Mouse (Mus musculus) fat pad, adult 2 months (tissue): ENCODE results near the gene 1700013G24Rik.
"Not testable (repeated sequence)": the region's sequence is repeated elsewhere in the genome, so short reads cannot be mapped to it uniquely, and the experiment has no call there.

Experiments used
- DNase-seq: peaks from one replicate; pipeline ENCODE4 v3.0.0-alpha.2; 2011; ENCODE audit warnings: low read depth, low spot score; ENCODE audit errors: extremely low read depth

1700013G24Rik gene

DNA sequence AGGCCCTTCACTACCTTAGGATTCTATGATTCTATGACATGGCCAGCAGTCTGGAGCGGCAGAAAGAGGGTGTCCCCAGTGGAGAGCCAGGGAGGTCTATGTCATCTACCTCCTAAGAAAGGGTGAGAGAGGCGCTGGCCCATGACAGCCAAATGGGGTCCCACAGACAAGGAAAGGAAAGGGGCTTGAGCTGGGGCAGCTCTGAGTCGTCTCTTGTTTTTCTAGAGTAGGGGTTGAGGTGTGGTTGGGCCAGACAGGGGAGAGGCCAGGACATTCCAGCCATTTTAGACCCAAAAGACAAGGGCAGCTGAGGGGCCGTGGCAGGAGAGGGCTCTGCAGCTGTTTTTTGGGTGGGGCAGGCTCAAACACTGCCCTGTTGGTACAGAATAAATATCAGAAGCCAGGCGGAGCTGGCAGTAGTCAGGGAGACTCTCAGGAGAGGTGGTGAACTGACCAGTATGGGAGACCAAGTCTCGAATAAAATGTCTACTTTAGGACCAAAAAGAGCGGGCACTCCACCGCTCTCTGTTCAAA is at the start of gene 1700013G24Rik:
Gene 1700013G24Rik, plus strand, starts transcription at position 51 of the 534 bp plus-strand sequence.
- no peak for DNase-seq

DNA sequence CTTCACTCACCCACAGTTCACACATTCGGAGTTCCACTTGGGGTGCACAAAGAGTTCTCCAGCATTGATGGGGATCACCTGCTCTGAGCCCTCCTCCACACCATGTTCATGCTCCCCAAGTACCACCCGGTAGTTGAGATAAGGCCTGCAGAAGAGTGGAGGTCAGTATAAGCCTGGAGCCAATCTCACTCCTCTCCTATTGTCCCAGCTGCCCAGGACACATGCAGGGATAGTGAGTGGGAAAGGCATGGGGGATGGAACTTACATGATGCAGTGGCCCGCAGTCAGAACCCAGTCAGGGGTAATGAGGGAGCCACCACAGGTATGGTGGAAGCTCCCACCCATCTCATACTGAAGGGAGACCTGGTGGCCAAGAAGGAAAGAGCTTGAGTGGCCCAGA is 47.5 kb upstream of the 1700013G24Rik start:
- no peak for DNase-seq

DNA sequence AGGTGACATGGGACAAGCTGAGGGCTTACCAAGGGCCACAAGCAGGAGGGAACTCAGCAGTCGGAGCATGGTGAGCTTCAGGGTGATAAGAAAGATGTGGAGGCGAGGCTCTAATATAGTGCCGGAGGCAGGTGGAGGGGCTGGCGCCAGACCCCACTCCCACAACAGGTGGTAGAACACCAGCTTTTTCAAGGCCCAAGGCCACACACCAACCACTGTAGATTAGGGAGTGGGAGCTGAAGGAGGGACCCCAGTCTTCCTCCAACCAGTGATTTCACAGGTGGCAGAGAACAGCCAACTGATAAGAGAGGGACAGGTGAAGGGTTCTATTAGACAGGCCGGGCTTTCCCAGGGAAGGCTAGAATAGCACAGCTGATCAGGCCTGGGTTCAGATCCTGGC is 43.4 kb upstream of the 1700013G24Rik start, which contains the start of gene Cela3a:
Gene Cela3a, minus strand, starts transcription at position 101 of the 400 bp plus-strand sequence.
- DNase-seq = no peak

DNA sequence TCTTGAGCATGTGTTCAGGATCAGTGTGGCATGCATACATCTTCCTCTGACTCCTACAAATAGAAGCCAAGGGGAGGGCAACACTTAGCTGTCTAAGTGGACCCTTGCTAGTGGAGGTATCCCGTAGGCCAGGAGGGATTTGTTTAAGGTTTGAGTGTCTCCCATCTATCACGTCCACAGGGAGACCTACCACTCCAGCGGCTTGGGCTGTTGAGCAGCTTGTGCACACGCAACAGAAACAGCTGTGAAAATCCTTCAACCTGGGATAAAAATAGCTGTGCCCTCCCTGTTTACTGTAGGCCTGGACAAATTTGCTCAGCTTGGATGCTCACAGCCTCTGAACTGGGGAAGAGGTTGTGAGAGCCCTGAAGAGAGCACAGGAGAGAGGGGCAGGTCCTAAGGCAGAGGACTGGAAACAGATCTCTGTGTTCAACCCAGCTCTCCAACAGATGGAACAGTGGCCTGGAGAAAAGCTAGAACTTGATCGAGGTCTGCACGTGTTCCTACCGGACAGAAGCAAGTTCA is 40.8 kb upstream of the 1700013G24Rik start:
- DNase-seq = not testable (repeated sequence)

DNA sequence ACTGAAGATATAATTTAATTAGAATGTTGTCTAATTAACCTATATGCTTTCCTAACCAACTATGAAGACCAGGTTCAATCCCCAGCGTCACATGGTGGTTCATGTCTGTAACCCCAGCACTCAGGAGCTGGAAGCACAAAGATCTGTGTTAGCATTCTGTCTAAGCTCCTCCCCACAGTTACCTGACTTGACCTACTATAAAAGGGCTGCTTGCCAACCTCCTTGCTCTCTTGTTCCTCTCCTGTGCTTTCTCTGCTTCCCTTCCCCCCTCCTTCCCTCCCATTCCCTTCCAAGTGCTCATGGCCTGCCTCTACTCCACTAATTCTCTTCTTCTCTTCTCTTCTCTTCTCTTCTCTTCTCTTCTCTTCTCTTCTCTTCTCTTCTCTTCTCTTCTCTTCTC is 38.1 kb upstream of the 1700013G24Rik start:
- no peak for DNase-seq

DNA sequence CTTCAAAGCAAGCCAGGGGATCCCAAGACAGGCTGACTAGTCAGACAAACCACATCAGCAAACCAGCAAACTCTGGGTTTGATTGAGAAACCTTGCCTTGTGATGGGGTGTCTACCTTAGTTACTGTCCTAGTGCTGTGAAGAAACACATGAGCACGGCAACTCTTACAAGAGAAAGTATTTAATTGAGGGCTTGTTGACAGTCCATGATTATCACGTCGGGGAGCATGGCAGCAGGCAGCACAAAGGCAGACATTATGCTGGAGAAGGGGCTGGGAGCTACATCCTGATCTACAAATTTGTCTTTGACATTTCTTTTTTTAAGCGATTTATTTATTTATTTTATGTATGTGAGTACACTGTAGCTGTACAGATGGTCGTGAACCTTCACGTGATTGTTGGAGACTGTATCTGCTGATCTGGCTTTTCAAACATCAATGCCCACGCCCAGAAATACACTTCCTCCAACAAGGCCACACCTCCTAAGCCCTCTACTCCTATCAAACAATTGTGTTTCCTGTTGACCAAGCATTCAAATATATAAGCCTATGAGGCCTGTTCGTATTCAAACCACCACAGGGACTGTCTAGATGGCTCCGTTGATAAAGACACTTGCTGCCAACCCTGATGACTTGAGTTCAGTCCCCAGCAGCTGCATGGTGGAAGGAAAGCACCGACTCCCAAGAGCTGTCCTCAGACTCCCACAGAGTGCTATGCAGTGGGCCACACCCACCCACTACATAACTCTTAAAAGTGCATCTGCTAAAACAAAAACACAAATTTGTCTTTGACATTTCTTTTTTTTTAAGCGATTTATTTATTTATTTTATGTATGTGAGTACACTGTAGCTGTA is 35.1 kb upstream of the 1700013G24Rik start:
- DNase-seq = no peak

DNA sequence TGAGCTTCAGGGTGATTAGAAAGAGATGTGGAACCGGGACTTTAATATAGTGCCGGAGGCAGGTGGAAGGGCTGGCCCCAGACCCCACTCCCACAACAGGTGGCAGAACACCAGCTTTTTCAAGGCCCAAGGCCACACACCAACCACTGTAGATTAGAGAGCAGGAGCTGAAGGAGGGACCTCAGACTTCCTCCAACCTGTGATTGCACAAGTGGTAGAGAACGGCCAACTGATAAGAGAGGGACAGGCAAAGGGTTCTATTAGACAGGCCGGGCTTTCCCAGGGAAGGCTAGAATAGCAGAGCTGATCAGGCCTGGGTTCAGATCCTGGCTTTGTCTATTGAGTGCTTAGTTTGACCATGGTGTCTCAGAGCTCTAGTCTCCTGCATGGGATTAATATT is 22.6 kb upstream of the 1700013G24Rik start, which contains the start of gene Cela3b:
Gene Cela3b, minus strand, starts transcription at position 39 of the 400 bp plus-strand sequence.
- DNase-seq = no peak

DNA sequence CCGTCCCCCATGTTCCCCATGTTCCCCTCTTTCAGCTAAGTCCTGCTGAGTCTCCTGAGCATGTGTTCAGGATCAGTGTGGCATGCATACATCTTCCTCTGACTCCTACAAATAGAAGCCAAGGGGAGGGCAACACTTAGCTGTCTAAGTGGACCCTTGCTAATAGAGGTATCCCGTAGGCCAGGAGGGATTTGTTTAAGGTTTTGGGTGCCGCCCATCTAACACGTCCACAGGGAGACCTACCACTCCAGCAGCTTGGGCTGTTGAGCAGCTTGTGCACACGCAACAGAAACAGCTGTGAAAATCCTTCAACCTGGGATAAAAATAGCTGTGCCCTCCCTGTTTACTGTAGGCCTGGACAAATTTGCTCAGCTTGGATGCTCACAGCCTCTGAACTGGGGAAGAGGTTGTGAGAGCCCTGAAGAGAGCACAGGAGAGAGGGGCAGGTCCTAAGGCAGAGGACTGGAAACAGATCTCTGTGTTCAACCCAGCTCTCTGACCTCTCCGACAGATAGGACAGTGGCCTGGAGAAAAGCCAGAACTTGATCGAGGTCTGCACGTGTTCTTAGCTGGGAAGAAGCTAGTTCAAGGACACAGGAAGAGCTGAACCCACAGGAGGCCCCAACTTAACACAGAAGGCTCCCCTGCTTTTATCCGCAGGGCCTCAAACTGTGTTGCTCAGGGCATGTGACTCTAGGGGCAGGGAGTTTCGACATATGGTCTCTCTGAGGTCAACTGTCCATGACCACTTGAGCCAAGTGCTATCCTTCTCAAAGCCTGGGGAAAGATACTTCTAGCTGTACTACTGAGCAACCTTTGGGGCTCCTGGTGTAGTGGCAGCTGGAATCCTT is 20.2 kb upstream of the 1700013G24Rik start:
- DNase-seq = not testable (repeated sequence)

DNA sequence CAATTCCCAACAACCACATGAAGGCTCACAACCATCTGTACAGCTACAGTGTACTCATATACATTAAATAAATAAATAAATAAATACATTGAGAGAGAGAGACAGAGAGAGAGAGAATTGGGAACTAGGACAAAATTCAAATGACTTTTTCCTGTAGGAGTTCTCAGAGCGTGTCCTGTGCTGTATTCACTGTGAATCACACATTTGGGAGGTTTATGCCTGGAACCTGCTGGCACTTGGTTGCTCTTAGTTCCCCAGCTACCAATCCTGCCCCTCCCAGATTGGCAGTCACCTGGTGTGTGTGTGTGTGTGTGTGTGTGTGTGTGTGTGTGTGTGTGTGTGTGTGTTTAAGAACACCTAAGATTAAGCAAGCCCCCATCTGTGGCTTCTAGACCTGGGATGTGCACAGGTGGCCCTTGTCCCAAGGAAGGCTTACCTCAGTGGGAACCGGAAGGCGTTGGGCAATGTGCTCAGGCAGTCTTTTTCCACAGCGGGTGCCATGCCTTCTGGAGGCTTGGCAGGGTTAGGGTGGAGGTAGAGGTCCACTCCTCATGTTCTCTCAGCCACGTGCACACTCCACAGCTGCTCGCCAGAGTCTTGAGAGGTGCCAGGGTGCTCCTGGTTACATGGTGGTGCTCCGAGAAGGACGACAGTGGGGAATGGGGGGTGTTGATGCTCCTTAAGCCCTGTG is 16.0 kb upstream of the 1700013G24Rik start:
- DNase-seq = no peak

DNA sequence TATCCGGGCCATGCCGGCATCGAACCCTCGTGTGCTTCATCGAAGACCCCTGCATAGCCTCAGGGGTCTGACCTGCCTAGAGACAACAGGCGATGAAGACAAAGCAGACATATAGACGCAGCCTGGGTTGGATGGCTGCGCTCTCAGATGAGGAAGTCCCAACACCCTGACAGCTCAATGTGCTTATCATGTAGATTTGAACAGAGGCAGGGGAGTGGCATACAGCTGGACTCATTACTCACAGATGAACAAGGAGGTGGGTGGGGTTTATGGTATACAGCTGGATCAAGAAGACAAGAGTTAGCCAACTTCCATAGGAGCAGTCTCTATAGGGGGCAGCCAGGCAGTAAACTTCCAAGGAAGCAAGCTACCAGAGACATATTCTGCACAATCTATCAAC is 14.2 kb upstream of the 1700013G24Rik start:
- no peak for DNase-seq

DNA sequence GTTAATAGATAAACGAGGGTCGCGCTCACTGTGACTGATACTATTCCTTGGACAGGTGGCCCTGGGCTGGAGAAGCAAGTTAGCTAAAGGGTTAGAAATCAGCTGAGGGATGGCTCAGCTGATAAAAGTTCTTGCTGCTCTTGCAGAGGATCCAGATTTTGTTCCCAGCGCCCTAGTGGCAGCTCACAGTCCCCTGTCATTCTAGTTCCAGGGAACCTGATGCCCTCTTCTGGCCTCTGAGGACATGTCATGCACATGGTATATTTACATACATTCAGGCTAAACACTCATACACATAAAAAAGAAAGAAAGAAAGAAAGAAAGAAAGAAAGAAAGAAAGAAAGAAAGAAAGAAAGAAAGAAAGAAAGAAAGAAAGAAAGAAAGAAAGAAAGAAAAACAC is 11.8 kb upstream of the 1700013G24Rik start:
- DNase-seq = no peak

DNA sequence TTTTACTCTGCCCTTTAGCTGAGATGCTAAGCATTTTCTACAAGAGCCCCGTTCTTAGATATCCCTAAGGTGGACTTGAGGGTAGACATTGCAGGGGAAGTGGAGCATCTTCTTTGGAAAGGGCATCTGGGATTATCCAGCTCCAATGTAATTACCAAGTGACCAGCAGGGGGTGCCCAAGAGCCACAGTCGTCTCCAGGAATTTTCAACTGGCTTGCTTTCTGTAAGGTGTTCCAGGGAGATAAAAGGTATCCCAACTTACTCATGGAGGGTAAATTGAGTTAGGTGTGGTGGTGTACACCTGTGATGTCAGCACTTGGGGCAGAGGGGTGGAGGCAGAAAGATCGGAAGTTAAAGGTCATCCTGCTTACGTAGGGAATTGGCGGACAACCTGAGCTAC is 9.5 kb upstream of the 1700013G24Rik start:
- DNase-seq = no peak

DNA sequence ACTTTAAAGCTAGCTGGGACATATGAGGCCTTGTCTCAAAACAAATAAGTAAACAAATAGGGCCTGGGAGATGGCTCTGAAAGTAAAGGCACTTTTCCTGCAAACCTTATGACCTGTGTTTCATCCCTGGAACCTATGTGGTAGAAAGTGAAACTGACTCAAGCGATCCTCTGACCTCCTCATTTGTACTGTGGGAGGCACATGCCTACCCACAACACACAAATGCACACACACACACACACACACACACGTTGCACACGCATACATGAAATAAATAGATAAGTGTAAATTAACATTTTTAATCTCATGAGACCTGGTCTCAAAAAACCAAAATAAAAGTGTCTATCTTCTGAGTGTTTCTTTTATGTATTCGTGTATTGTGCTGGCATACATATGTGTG is 7.2 kb upstream of the 1700013G24Rik start:
- DNase-seq = no peak

DNA sequence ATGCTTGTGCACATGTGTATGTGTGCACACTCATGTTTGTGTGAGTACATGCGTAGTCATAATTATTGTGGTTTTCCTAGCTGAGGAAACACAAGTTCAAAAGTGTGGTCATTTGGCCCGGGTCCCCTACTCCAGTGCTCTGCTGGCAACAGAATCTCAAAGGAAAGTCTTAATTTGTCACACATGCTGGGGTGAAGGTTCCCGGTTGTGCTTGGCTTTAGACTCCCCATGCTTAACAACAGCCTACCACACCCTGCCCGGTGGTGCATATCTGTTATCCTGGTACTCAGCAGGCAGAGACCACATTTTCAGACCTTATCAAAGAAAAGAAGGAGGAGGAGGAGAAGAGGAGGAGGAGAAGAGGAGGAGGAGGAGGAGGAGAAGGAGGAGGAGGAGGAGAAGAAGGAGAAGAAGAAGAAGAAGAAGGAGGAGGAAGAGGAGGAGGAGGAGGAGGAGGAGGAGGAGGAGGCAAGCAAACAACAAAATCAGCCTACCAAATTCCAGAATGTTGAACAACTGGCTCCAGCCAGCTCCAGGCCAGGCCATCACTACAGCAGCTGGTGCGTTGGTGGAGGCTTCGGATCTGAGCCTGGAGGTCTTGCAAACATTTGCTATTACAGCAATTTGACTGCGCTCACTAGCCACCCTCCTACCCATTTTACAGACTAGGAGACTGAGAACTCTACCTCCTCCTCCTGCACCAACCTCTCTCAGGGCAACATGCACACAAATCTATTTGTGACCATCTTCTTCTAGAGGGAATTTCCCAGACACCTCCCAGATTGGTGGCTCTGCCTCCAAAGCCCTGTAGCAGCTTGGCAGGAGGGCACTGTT is 5.5 kb upstream of the 1700013G24Rik start:
- DNase-seq = no peak

DNA sequence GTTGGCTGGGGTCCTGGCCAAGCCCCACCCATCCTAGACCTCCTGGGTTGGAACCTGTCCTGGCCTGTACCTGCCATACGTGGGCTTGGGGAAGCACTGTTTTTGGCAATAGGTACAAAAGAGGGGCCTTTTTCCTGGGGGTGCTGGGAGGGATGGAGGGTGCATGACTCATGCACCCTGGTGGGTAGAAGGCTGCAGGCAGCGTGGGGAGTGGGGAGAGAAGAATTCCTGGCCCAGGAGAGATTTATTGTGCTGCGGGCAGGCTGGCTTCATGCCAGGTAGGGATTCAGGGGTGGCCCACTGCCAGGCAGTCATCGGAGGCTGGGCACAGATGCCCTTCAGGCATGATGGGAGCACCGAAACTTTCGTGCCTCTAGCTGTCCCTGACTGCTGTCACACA is 4.9 kb upstream of the 1700013G24Rik start:
- no peak for DNase-seq

DNA sequence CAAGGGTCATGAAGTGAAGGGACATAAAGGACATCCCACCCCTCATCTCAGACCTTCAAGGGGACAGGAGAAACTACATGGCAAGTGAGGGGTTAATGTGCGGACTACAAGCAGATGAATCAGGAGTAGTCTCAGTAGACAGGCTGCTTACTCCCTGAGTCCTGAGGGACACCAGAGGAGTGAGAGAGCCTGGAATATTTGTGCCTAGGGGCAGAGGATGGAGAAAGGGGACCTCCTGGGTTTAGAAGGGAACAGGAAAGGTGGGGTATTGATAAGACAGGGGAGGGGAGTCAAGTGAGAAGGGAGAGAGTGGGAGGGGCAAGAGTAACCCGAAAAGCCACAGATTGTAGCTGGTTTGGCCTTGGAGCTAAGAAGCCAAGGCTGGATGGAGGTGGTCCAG is 4.4 kb upstream of the 1700013G24Rik start:
- no peak for DNase-seq

DNA sequence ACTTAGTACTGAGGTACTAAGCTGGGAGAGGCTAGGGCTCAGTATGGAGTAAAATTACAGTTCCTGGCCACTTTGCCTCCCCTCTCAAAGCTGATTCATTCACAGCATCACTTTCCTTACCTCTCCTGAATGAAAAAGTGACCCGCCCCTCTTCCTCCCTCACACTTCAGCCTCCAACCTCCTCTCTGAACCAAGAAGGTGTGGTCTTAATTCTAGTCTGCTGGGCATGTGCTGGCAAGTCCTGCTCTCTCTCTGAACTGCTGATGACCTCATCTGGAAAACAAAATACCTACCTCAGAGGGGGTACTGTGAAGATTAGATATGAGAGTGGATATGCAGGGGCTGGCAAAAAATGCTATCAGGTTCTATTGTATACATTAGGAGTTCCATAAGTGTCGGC is 4.0 kb upstream of the 1700013G24Rik start:
- DNase-seq = no peak

DNA sequence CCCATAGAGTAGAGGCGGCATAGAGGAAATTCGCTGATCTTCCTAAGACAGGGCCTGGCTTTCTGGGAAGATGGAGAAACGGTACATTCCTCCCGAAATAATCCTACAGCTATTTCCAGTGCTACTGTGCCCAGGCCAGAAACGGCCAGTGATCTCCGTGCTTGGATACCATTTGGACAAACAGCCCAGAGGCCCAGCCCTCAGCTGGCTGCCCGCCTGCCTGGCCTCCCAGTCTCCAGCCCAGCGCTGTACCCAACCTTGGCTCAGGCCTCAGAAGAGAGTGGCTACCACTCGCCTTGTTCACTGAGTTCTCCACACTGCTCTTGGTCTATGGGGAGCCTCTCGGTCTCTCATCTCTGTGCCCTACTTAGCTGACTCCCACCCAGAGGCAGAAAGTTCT is 3.4 kb upstream of the 1700013G24Rik start:
- no peak for DNase-seq

DNA sequence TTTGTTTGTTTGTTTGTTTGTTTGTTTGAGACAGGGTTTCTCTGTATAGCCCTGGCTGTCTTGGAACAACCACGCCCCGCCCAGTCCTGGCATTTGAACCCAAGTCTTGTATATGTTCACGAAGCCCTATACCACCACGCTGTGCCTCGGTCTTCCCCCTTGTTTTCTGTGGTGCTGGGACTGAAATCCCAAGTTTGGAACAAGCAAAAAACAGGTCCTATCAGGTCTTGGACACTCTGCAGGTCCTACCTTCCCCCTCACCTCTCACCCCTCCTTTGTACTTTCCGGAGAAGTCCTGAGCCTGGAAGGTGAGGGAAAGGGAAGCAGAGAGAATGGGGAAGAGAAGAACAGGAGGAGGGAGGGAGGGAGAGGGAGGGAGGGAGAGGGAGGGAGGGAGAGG is 894 bp upstream of the 1700013G24Rik start:
- no peak for DNase-seq

DNA sequence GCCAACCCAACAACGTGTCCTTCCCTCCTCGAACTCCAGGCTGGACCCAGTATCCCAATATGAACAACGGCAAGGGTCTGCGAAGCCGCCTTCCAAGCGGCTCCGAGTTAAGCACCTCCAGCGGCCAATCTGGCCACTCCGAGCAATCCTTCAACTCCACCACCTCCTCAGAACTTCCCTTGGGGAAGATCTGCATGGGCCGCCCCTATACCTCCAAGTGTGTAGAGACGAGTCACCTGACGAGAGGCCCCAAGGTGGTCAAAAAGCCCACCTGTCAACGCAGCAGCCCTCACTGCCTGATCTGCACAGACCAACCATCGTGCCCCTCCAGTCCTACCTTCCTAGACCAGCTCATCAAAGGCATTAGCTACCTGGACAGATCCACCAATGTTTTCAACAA is 1.5 kb downstream of the 1700013G24Rik start:
- DNase-seq = no peak
